Mouse (Mus musculus) thymus, postnatal 0 days (tissue): ENCODE measurements around the gene Neurl2. TPM values are rescaled to one million over a fixed set of nuclear protein-coding genes. Genes with fewer than 3 reads are reported as not detected.
"Not testable (repeated sequence)": the region's sequence is repeated elsewhere in the genome, so short reads cannot be mapped to it uniquely, and the experiment has no call there.

Experiments
- DNase-seq: peaks from one replicate; pipeline ENCODE4 v3.0.0-alpha.2; 2015; ENCODE audit warnings: low spot score
- polyA plus RNA-seq: library from polyadenylated mRNA; unstranded; fragments of >200 nt; fragmentation: Nextera tagmentation; extraction: Ambion mirVana; gene quantifications from 2 replicates; pipeline ENCODE4 v1.2.1, GENCODE M21; 2015

Neurl2 gene
- polyA plus RNA-seq, 1 experiment from 2014 or later, result 5.9 TPM

DNA sequence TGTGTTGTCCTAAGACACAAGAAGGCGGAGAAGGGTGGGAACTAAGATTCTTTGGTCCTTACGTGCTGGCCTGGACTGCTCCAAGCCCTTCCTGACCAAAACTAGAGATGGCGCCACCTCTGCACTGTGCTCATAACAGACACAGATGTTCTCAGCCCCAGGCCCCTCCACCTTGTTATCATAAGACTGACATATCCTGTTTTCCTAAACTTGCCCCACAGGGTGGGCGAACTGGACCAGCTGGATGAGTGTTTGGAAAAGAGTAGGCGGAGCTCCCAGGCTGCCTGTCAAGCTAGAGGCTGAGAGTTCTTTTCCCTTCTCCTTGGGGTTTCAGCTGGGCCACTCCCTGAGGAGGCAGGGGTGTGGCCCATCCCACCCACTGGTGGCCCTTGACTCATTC, 15.6 kb downstream of the Neurl2 start:
- no peak for DNase-seq

DNA sequence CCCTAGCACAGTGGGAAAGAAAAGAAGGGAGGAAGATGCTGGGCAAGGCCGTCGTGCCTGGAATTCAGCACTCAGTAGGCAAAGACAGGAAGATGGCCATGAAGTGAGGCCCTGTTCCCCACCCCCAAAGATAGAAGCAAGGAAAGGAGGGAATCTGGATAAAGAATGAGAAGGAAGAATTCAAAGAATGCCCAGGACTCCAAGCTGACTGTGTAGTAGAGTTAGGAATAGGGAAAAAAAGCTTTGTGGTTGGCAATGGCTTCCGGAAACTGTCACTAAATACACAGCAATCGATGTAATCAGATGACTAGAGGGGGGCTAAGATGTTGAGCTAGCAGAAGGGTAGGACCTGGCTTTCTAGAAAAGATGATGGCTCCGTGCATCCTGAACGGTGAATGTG, 16.1 kb downstream of the Neurl2 start:
- no peak for DNase-seq

- no peak for DNase-seq
Measured at GRCm38 (mm10) chr2:164815821-164816220, 17.4 kb downstream of the Neurl2 start.

DNA sequence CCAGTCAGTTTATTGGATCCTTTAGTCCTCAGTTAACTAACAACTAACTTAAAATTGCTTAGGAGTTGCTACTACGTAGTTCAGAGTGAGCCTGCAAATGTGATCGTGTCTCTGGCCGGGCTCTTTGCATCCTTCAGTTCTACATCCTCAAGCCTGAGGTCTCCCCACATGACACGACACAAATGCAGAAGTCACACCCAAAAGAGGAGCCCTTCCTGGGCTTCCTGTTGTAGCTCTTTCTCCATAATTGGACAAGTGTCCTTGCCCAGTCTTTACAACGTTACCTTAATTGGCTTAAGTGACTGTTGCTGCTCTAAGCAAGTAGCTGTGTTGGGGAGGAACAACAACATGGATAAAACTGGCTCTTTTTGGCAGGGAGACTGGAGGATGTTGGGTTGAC, 17.9 kb downstream of the Neurl2 start:
- no peak for DNase-seq

DNA sequence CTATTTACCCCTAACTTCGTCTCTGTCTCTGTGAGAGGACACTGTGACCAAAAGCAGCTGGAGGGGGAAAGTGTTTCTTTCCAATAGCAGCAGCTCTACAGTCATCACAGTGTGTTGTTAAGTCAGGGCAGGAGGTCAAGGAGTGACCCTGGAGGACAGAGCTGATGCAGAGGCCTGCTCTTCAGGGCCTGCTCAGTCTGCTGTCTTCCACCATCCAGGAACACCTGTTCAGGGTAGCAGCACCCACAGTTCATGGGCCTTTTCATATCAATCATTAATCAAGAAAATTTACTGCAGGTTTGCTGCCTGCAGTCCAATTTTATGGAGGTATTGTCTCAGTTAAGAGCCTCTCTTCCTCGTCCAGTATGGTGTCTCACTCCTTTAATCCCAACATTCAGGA, 19.7 kb downstream of the Neurl2 start:
- no peak for DNase-seq

- DNase-seq, result no peak
Measured at GRCm38 (mm10) chr2:164806614-164807013, 26.6 kb downstream of the Neurl2 start.

DNA sequence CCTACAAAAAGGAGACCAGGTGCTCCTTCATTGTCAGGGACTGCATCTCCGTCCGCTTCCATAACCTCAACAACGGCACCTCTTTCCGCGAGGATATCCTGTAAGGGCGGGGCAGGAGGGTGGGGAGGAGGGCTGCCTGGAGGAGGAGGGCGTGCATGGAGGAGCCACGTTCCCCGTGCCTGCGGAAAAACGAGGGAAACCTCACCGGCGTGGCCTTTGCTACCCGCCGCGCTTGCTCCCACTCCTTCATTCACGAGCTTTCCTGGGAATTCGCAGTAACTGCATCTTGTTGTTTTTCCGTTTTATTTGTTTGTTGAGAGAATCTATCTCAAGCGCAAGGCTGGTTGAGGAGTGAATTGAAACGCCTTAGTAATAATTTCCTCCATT, 27.9 kb downstream of the Neurl2 start:
- no peak for DNase-seq

- peak; percentile 100 for DNase-seq
Measured at GRCm38 (mm10) chr2:164804533-164805331, 28.5 kb downstream of the Neurl2 start, which contains the start of the genes Acot8 and Zswim3. TSS of gene Acot8 (minus strand) at chr2:164804882. TSS of gene Zswim3 (plus strand) at chr2:164805098.

DNA sequence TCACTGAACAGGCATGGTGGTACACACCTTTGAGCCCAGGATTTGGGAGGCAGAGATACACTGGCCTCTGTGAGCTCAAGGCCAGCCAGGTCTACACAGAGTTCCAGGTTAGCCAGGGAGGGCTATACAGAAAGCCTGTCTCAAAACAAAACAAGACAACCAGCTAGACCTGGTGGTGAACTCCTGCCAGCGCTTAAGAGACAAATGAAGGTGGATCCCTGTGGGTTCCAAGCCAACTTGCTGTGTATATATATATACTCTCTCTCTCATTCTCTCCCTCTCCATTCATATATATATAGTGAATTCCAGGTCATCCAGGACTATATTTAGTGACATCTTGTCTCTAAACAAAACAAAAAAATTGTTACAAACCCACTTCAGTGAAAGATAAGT, 29.3 kb downstream of the Neurl2 start:
- no peak for DNase-seq

GRCm38 (mm10) chr2:164803201-164803920, 29.9 kb downstream of the Neurl2 start:
- DNase-seq, result no peak

DNA sequence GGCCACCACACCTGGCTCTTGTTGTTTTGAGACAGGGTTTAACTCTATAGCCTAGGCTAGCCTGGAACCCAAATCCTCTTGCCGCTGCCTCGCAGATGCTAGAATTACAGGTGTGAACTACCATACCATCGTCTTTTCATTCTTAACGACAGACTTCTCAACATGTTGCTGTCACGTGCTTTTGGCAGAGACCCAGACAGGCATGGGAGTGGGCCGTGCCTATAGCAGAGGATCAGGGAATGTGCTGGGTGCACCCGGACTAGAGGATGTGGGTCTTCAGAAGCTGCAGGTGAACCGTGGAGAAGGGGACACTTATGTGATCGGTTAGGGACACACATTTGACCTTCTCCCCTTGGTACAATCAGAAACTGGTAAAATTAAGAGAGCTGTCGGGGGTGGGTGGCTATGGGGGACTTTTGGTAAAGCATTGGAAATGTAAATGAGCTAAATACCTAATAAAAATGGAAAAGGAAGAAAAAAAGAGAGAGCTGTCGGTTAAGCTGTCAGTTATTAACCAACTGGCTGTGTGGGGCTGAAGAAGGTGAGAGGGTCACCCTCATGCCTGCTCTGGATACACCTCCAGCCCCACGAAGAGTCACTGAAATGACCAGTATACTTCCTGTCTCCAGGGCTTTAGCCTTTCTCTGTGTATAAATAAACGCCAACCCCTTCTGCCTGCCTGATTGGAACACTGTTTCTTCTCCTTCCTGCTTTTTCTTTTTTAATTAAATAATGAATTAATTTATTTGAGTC, 32.8 kb downstream of the Neurl2 start:
- DNase-seq, result no peak

GRCm38 (mm10) chr2:164798554-164798953, 34.7 kb downstream of the Neurl2 start:
- DNase-seq, result not testable (repeated sequence)

DNA sequence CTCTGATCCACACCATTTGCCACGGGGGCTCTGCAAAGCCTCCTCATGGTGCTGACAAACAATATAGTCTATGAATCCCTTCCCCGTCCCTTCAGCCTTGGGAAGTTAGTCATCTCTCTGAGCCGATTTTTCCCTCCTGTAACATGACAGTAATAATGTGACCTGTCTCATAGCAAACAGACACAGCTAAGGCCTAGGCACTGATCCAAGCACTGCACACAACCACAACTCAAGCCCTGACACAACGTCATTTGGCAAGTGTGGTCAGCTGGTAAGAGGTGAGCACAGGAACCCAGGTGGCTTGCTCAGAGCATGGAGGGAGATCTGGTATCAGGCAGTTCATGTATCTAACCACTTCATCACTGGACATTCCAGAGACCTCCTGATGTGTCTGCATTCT, 37.4 kb downstream of the Neurl2 start:
- no peak for DNase-seq

DNA sequence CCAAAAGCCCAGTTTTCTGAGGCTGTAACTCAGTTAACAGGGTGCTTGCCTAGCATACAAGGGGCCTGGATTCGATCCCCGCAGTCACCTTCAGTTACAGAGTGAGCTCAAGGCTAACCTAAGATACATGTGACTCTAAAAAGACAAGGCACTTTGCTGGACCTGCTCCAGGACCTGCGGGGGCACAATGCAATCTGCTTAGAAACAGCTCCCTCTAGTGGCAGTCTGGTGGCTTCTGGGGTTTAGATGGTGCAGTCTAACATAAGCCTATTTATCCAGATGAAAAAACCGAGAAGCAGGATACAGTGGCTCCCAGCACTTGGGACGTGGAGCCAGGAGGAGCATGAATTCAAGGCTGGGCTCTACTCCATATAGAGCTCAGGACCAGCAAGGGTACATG, 39.0 kb downstream of the Neurl2 start:
- DNase-seq, result peak; percentile 87

DNA sequence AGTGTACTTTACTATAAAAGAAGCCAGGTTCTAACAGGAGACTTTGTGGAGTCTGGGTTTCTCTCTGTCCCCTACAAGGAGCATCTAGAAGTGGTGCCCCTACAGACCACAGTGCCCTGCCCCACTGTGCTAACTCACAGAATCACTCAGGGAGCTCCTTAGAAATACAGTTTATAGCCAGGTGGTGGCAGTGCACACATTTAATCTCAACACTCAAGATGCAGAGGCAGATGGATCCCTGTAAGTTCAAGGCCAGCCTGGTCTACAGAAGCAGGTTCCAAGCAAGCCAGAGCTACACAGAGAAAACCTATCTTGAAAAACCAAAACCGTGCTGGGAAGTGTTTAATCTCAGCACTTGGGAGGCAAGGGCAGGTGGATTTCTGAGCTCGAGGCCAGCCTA, 39.5 kb downstream of the Neurl2 start:
- DNase-seq, result peak; percentile 32

DNA sequence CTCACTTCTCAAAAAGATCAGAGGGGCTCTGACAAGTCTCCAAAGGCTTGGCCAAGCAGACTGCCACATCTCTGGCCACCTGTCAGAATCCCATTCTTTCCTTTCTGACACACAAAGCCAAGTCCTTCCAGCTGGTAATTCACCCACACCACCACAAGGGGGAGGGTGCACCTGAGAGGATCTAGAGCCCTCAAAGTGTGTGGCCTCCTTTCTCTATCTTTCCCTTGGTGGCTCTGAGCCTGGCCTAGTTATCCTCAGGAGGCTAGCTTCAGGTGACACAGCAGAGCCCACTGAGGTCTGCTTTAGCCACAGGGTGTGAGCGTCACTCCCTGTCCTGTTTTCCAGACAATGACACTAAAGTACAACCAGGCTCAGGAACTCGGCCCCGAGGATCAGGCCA, 40.0 kb downstream of the Neurl2 start:
- DNase-seq, result peak; percentile 75

GRCm38 (mm10) chr2:164792400-164793190, 40.7 kb downstream of the Neurl2 start:
- no peak for DNase-seq

DNA sequence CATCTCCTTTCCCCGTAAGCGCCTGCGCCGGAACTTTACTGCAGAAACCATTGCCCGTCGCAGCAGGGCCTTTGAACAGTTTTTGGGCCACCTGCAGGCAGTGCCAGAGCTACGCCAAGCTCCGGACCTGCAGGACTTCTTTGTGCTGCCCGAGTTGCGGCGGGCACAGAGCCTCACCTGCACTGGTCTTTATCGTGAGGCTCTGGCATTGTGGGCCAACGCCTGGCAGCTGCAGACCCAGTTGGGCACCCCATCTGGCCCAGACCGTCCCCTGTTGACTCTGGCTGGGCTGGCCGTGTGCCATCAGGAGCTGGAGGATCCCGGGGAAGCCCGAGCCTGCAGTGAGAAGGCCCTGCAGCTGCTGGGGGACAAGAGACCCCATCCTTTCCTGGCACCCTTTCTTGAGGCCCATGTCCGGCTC, 41.4 kb downstream of the Neurl2 start:
- no peak for DNase-seq

- DNase-seq, result no peak
Measured at GRCm38 (mm10) chr2:164790451-164790850, 42.8 kb downstream of the Neurl2 start.

DNA sequence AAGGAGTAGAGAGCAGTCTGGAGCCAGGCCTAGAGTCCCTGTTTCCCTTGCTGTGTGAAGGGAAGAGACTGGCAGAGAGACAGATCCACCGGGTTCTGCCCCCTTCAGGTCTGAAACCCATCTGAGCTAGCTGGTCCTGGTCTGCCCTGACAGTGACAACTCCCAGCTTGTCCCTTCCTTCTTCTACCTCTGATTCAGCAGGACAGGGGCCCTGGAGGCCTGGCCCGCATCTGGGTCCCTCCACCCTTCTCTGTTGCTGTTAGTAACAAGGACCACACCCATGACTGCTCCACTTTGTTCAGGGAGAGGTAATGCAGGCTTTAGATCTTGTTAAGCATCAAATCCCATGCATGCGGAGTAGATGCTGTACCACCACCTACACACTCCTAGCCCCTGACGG, 44.8 kb downstream of the Neurl2 start:
- no peak for DNase-seq

GRCm38 (mm10) chr2:164787779-164788178, 45.5 kb downstream of the Neurl2 start:
- no peak for DNase-seq
